Mouse (Mus musculus) retina, postnatal 1 day (tissue): Measurements from ENCODE around the gene Lrrc8a.

Experiments used
- DNase-seq: peaks from one replicate; pipeline ENCODE4 v3.0.0-alpha.2; 2012

The Lrrc8a gene

GRCm38 (mm10) chr2:30261921-30262839 lies 24.7 kb downstream of the Lrrc8a start:
- no peak for DNase-seq

GRCm38 (mm10) chr2:30262840-30263441 lies 25.4 kb downstream of the Lrrc8a start:
- peak; percentile 49 for DNase-seq

GRCm38 (mm10) chr2:30263811-30264210 lies 26.3 kb downstream of the Lrrc8a start:
- DNase-seq: no peak

- DNase-seq: no peak
Observed at GRCm38 (mm10) chr2:30264671-30265519, 27.4 kb downstream of the Lrrc8a start.

GRCm38 (mm10) chr2:30265767-30266253 lies 28.3 kb downstream of the Lrrc8a start, which contains the start of gene Phyhd1:
TSS of gene Phyhd1 (plus strand) at chr2:30266203.
- peak; percentile 30 for DNase-seq

GRCm38 (mm10) chr2:30266392-30266941 lies 29.0 kb downstream of the Lrrc8a start:
- peak; percentile 77 for DNase-seq

- no peak for DNase-seq
Observed at GRCm38 (mm10) chr2:30267466-30267865, 30.0 kb downstream of the Lrrc8a start.

GRCm38 (mm10) chr2:30268371-30268770 lies 30.9 kb downstream of the Lrrc8a start:
- no peak for DNase-seq

GRCm38 (mm10) chr2:30269241-30269990 lies 31.9 kb downstream of the Lrrc8a start:
- DNase-seq: no peak

GRCm38 (mm10) chr2:30270134-30270533 lies 32.6 kb downstream of the Lrrc8a start:
- peak; percentile 79 for DNase-seq

GRCm38 (mm10) chr2:30280743-30281142 lies 43.2 kb downstream of the Lrrc8a start, which contains the start of gene Gm28038:
TSS of gene Gm28038 (plus strand) at chr2:30281043.
- no peak for DNase-seq

- no peak for DNase-seq
Observed at GRCm38 (mm10) chr2:30281651-30282050, 44.1 kb downstream of the Lrrc8a start.

- DNase-seq: no peak
Observed at GRCm38 (mm10) chr2:30283193-30283592, 45.7 kb downstream of the Lrrc8a start.

GRCm38 (mm10) chr2:30285004-30285403 lies 47.5 kb downstream of the Lrrc8a start:
- DNase-seq: no peak

- no peak for DNase-seq
Observed at GRCm38 (mm10) chr2:30285416-30286181, 48.1 kb downstream of the Lrrc8a start.

GRCm38 (mm10) chr2:30286192-30287026 lies 48.9 kb downstream of the Lrrc8a start, which contains the start of the genes Dolk and Nup188:
TSS of gene Dolk (minus strand) at chr2:30286334.
TSS of gene Nup188 (plus strand) at chr2:30286397.
- DNase-seq: peak; percentile 97

- DNase-seq: peak; percentile 41
Observed at GRCm38 (mm10) chr2:30287027-30287373, 49.5 kb downstream of the Lrrc8a start.

GRCm38 (mm10) chr2:30299525-30299924 lies 62.0 kb downstream of the Lrrc8a start:
- DNase-seq: no peak

- DNase-seq: no peak
Observed at GRCm38 (mm10) chr2:30299966-30300365, 62.5 kb downstream of the Lrrc8a start.

- no peak for DNase-seq
Observed at GRCm38 (mm10) chr2:30306087-30306486, 68.6 kb downstream of the Lrrc8a start.
